Mouse (Mus musculus) cortical plate, adult 2 months (tissue): ENCODE data around the gene Prrx2.

Source experiments
- CTCF ChIP-seq: fragments of 200-500 bp; IDR thresholded peaks from 2 replicates; pipeline ENCODE4 v1.5.1; 2011; ENCODE audit warnings: mild to moderate bottlenecking, control low read depth, low read length; ENCODE audit not compliant: insufficient read depth; ENCODE audit errors: extremely low read depth
- POLR2A ChIP-seq: fragments of 200-500 bp; IDR thresholded peaks from 2 replicates; pipeline ENCODE4 v1.6.1; 2011; ENCODE audit warnings: mild to moderate bottlenecking, low read length, control low read depth; ENCODE audit not compliant: insufficient read depth; ENCODE audit errors: extremely low read depth

- TF ChIP-seq CTCF (peak; percentile 26; the same call in 1 of the 2 replicates), POLR2A (0 out of 2 replicates have a peak, but pooled peaks have one; percentile 15)
Observed at GRCm38 (mm10) chr2:30826825-30827748, 7.7 kb upstream of the Prrx2 start.
